ENCODE assay signal across 26 mouse cellular contexts in genomic region chr17:90032416-90032815, GRCm38 (mm10).
DNase-seq lines count a peak whose midpoint lies in the region; ATAC-seq and TF ChIP-seq lines count a peak whose summit lies in the region.
"Had no signal": no experiment of that assay in that cellular context is flagged by ENCODE, and none has a peak within 500 bp of the region (broad histone marks: within the 10 kb centered on the region; RNA-seq: fewer than 3 reads in every experiment).

No protein-coding gene starts in this region.

- no peak overlapping the region for H3K27ac ChIP-seq in midbrain, embryonic 11.5 days (ENCODE audit: low read depth, low read length)
- no peak overlapping the region for H3K27ac ChIP-seq in midbrain, embryonic 16.5 days (ENCODE audit: low read length)
- no peak overlapping the region for H3K27ac ChIP-seq in ES-E14 (ENCODE audit: insufficient read depth, low read depth, low read length, poor library complexity, severe bottlenecking)

- no peak for ATAC-seq in midbrain, embryonic 11.5 days (ENCODE audit: low FRiP score)
- no peak for ATAC-seq in midbrain, embryonic 16.5 days
- no peak for ATAC-seq in frontal cortex, adult (ENCODE audit: low TSS enrichment)
- ATAC-seq: activated CD4-positive, CD25-positive, alpha-beta regulatory T cell, adult 4 months; CD4-positive, CD25-positive, alpha-beta regulatory T cell, adult 4 months; Patski had no signal

- H3K27me3 ChIP-seq in midbrain, embryonic 11.5 days (ENCODE audit: control insufficient read depth, insufficient read depth, low read length) = no peaks in the 10 kb centered on the region
- no peaks in the 10 kb centered on the region for H3K27me3 ChIP-seq in midbrain, embryonic 16.5 days (ENCODE audit: control insufficient read depth, insufficient read depth, low read depth, low read length)
- H3K27me3 ChIP-seq: CH12.LX had no signal

- H3K9me3 ChIP-seq in midbrain, embryonic 11.5 days (ENCODE audit: control insufficient read depth, low read length) = no peaks in the 10 kb centered on the region
- H3K9me3 ChIP-seq in midbrain, embryonic 16.5 days (replicated peaks; ENCODE audit: control insufficient read depth, low read length, poor library complexity, severe bottlenecking) = no peaks in the 10 kb centered on the region
- H3K9me3 ChIP-seq in ES-E14 (ENCODE audit: control insufficient read depth, insufficient read depth, low read depth, low read length) = no peaks in the 10 kb centered on the region
- H3K9me3 ChIP-seq: G1E had no signal

- no peak overlapping the region for H3K4me3 ChIP-seq in midbrain, embryonic 11.5 days (ENCODE audit: low read depth, low read length)
- H3K4me3 ChIP-seq in midbrain, embryonic 16.5 days (ENCODE audit: low read depth, low read length) = no peak overlapping the region
- H3K4me3 ChIP-seq in ES-E14 (ENCODE audit: insufficient read depth in 1 of 2, low read depth in 1 of 2, low read length in 2 of 2, poor library complexity in 1 of 2, severe bottlenecking in 1 of 2) = no peak overlapping the region

- H3K4me1 ChIP-seq in midbrain, embryonic 11.5 days (ENCODE audit: control insufficient read depth, insufficient read depth, low read length) = no peaks in the 10 kb centered on the region
- H3K4me1 ChIP-seq in midbrain, embryonic 16.5 days (ENCODE audit: control insufficient read depth, insufficient read depth, low read length) = no peaks in the 10 kb centered on the region
- H3K4me1 ChIP-seq in ES-E14 (ENCODE audit: control insufficient read depth in 2 of 2, insufficient read depth in 2 of 2, low read length in 2 of 2, poor library complexity in 1 of 2) = no peaks in the 10 kb centered on the region; a peak in 1 of 4 replicates

- H3K4me2 ChIP-seq in midbrain, embryonic 11.5 days = no peak overlapping the region
- H3K4me2 ChIP-seq in midbrain, embryonic 16.5 days (ENCODE audit: low read length) = no peak overlapping the region

- no peaks in the 10 kb centered on the region for H3K36me3 ChIP-seq in midbrain, embryonic 11.5 days (ENCODE audit: control insufficient read depth, insufficient read depth, low read length)
- H3K36me3 ChIP-seq in midbrain, embryonic 16.5 days (ENCODE audit: control insufficient read depth, insufficient read depth, low read length) = peaks cover 3% of the 10 kb centered on the region
- no peaks in the 10 kb centered on the region for H3K36me3 ChIP-seq in ES-E14 (ENCODE audit: control insufficient read depth, insufficient read depth, low read length, poor library complexity, severe bottlenecking)
- H3K36me3 ChIP-seq: G1E had no signal

- WGBS in midbrain, embryonic 11.5 days = 74% methylated on average over 2 of the region's 2 CpGs
- 70% methylated on average over 2 of the region's 2 CpGs for WGBS in midbrain, embryonic 16.5 days

- in situ Hi-C loops in ES-E14 (cut with MboI; ENCODE audit: low sequenced_read_pairs in 2 of 2, unreplicated experiment in 2 of 2) = no loop called here

- peak; percentile 12 for DNase-seq in midbrain, embryonic 11.5 days (ENCODE audit: low spot score, missing footprints)
- DNase-seq in ES-CJ7 (ENCODE audit: low read depth, low spot score) (peak; percentile 11), ES-E14 (ENCODE audit: low read depth, low spot score) (peak; percentile 21), ZHBTc4 (ENCODE audit: low read depth, low spot score) (peak; percentile 38), MN1 (ENCODE audit: low spot score) (no peak)
- DNase-seq in neural tube, embryonic 10.5 days (ENCODE audit: extremely low spot score, low spot score) = no peak
- DNase-seq: adrenal gland, adult 2 months; adrenal gland, adult 8-10 months; adrenal gland, postnatal 10 days; adrenal gland, postnatal 14 days; adrenal gland, postnatal 25 days; adrenal gland, postnatal 36 days; B cell, adult 2 months; cerebellum, adult 11 months; cerebellum, adult 11-12 months; cerebellum, adult 18-20 months; cerebellum, adult 2 months; cerebellum, adult 8-10 months; cerebellum, adult 9-10 months had no signal

- no peak overlapping the region for H3K9ac ChIP-seq in midbrain, embryonic 11.5 days (ENCODE audit: low read length)
- H3K9ac ChIP-seq in midbrain, embryonic 16.5 days (ENCODE audit: low read depth, low read length) = no peak overlapping the region
- no peak overlapping the region for H3K9ac ChIP-seq in ES-E14 (ENCODE audit: insufficient read depth, low read depth, low read length, poor library complexity, severe bottlenecking)

TF ChIP-seq in ES-E14, 5 proteins besides CTCF, POLR2A, EP300 and RAD21:
- TF ChIP-seq HCFC1 (IDR thresholded peaks at IDR 0.05; ENCODE audit: borderline replicate concordance, insufficient read depth, low read length) = no peak
- no peak for TF ChIP-seq MAFK (IDR thresholded peaks at IDR 0.05; ENCODE audit: insufficient read depth, low read depth, low read length)
- TF ChIP-seq CHD2 (IDR thresholded peaks at IDR 0.05; ENCODE audit: low read depth, low read length) = no peak
- no peak for TF ChIP-seq ZC3H11A (IDR thresholded peaks at IDR 0.05; ENCODE audit: borderline replicate concordance, low read depth, low read length)
TF ChIP-seq in ES-E14: peak in this region for 0.

Comparison
In these comparisons a context has a peak if more than half of its experiments do, and no peak if none do; other contexts are left out.
1. DNase-seq: peak in midbrain, embryonic 11.5 days (single experiment), ES-CJ7 (single experiment), ES-E14 (single experiment) and ZHBTc4 (single experiment); none in neural tube, embryonic 10.5 days (single experiment) and MN1 (single experiment).